Mouse (Mus musculus) left cerebral cortex, postnatal 4 days (tissue): Measurements from ENCODE around the gene Washc1. TPM values are rescaled to one million over a fixed set of nuclear protein-coding genes. Genes with fewer than 3 reads are reported as not detected.
"Not testable (repeated sequence)": the region's sequence is repeated elsewhere in the genome, so short reads cannot be mapped to it uniquely, and the experiment has no call there.

Experiments used
- DNase-seq: peaks from one replicate; pipeline ENCODE4 v3.0.0-alpha.2; 2022
- intact Hi-C: fragments of 180-260 bp; cut with DNase I; formaldehyde crosslinking; loops from one replicate; pipeline ENCODE4 v1.15.1; 2025
- total RNA-seq, 2 experiments: library from RNA; stranded (reverse); gene quantifications; 2 replicates each; pipeline ENCODE4 v1.2.3; 2021

The Washc1 gene
- total RNA-seq, 2 experiments from 2014 or later = 58.2 to 60.3 TPM

GRCm38 (mm10) chr17:66108198-66108597 is 3.1 kb upstream of the Washc1 start:
- DNase-seq = no peak
- intact Hi-C loops = loop anchor here (10.0 kb wide), 1 partner anchor 243 kb away; no protein-coding TSS in a partner anchor

DNA sequence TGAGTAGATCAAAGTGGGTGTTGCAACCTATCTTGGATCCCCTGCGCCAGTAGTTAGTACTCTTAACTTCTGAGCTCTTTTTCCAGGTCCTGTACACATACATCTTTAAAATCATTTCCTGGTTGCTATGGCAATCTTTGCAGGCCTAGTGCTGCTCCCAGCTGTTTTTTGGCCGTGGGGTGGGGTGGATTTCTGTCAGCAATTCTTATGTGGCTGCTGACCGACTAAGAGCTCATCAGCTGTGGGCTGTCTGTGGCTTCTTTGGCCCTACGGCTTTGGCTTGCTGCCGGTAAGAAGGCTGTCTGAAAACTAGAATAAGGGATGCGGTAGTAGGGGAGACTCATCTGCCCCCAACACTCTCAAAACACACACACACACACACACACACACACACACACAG is 599 bp upstream of the Washc1 start:
- intact Hi-C loops = no loop called here
- no peak for DNase-seq

DNA sequence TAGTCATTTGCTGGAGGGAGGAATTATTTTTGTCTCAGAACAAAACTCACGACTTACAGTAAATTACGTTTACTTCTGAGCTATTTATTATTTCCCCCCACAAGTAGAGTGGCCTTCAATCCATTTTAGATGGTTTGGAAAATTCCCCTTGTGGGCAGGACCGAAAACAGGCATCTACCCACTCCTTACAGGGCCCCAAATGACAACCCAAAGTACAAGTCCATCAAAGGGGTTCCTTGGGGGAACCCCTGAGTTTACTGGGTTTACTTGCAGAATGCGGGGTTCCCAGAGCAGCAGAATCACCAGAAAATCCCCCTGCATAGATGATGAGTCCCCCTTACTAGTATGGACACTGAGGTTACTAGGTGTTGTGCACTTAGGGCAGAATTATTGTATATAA is 821 bp downstream of the Washc1 start:
- no peak for DNase-seq
- intact Hi-C loops = no loop called here

- peak; percentile 47 for DNase-seq
- intact Hi-C loops = no loop called here
Measured at GRCm38 (mm10) chr17:66118991-66119390, 7.6 kb downstream of the Washc1 start.

- intact Hi-C loops = no loop called here
- no peak for DNase-seq
Measured at GRCm38 (mm10) chr17:66120701-66121100, 9.4 kb downstream of the Washc1 start.

DNA sequence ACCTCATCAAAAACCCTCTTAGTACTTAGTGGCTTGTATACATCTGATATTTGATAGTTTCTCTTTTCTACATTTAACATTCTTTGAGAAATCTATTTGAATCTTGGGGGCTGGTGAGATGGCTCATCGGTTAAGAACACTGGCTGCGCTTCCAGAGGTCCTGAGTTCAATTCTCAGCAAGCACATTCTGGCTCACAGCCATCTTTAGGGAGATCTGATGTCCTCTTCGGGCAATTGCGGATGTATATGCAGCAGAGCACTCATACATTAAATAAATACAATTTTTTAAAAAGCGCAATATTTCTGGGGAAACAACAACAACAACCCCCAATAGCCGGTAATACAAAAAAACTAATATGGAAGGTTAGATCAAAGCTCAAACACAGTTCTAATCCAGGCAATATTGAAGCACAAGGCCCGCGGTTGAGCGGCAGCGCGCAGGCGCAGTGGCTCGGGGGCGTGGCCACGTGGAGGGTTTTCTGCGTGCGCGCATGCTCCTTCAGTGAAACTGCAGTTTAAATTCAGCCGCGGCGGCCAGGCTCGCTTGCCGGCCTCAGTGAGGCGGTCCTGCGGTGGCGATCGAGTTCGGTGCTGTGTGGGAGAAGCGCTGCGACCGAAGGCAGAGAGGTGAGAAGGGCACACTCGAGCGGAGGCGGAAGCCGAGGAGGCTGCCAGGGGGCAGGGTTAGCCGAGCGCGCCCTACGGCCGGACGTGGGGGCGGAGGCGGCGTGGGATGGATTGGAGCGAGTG is 11.9 kb downstream of the Washc1 start, which contains the start of gene Ddx11:
Gene Ddx11 (plus strand): TSS at position 455 of the 750 bp plus-strand sequence.
- DNase-seq = peak; percentile 96
- intact Hi-C loops = no loop called here

DNA sequence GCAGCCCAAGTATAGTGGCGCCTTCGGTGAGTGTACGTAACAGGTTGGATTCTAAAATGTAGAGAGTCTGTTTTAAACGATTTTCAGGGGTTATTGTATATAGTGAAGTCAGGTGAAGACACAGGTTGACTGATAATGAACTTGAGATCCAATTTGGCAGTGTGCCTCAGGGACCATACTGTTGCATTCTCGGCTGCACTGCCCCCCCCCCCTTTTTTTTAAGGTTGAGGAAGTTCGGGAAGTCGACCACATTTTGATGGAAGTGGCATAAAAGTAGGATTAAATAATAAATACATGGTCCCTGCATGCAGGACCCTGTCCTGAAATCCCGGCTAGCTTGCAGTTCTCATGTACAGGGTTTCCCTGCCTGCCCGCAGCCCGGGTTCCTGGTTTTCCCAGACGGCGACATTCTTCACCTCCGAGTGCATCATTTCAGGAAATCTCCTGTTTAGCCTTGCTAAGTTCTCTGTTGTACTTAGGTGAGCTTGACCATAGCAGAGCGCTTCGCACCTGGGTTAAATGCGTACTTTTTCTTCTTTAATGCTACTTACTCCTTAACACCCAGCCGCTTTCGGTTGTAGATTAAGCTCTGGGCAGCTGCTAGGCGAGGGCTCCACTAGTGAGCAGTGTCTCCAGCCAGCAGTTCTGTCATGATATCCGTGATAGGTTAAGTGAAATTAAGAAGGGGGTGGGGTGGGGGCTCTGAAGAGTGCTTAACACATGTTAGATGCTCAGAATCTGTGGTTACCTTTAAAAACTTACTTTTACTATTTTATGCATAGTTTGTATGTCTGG is 12.7 kb downstream of the Washc1 start:
- DNase-seq = no peak
- intact Hi-C loops = no loop called here

GRCm38 (mm10) chr17:66125211-66125610 is 13.9 kb downstream of the Washc1 start:
- intact Hi-C loops = no loop called here
- DNase-seq = no peak

DNA sequence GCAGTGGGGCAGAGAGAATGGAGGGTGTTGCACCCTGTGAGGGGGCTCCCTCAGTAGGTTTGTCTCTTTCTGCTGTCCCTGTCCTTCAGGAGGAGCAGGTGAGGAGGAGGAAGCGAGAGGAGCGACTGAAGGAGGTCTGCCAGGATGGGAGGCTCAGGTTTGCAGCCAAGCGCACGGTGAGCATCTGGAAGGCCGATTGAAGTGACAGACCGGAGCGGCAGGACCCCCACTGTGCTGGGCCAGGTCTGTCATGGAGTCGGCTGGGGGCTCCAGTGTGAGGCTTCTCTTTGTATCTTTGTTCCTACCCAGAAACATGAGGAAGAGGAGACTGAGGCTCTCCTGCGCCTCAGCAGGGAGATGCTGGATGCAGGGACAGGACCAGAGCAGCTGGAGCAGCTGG is 19.0 kb downstream of the Washc1 start:
- peak; percentile 31 for DNase-seq
- intact Hi-C loops = no loop called here

GRCm38 (mm10) chr17:66131212-66131611 is 19.9 kb downstream of the Washc1 start:
- no peak for DNase-seq
- intact Hi-C loops = no loop called here

DNA sequence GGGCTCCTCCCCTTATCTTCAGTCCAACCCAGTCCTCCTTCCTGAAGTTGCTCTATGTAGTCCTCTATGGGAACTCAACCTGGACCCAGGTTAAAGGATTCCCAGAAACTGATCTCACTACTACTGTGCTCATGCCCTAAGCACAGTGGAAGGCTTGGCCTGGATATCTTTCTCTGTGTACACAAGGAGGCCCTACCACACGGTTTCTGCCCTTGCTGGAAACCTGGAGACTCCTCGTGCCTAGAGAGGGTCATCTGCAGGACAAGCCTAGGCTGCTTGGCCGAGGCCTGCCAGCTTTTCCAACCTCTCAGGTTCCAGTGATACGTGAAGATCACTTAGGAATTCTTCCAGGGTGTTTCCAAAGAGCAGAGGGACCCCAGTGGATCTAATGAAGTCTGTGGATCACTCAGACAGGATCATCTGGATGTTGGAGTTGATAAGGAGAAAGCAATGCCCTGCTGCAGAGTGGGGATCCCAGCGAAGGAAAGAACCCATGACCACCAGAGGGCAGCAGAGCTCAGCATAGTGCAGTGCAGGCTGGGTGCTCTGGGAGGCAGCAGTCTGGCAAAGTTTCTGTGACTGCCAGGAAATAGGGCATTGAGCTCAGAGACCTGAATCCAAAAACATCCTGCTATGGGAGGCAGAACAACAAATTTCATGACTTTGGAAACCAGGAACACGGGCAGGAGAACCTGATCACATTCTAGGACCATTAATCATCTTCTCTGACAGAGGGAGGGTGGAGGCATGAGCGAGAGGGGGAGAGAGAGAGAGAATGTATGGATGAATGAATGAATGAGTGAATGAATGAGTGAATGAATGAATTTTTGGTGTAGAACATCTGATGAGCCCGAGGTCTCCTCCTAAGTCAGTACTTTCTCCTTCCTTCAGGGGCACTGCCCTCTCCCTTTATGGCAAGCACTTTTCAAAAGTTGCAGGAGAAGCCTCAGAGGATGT is 41.6 kb downstream of the Washc1 start:
- DNase-seq = not testable (repeated sequence)
- intact Hi-C loops = loop anchor here (10.0 kb wide), 1 partner anchor 342 kb away; no protein-coding TSS in a partner anchor

DNA sequence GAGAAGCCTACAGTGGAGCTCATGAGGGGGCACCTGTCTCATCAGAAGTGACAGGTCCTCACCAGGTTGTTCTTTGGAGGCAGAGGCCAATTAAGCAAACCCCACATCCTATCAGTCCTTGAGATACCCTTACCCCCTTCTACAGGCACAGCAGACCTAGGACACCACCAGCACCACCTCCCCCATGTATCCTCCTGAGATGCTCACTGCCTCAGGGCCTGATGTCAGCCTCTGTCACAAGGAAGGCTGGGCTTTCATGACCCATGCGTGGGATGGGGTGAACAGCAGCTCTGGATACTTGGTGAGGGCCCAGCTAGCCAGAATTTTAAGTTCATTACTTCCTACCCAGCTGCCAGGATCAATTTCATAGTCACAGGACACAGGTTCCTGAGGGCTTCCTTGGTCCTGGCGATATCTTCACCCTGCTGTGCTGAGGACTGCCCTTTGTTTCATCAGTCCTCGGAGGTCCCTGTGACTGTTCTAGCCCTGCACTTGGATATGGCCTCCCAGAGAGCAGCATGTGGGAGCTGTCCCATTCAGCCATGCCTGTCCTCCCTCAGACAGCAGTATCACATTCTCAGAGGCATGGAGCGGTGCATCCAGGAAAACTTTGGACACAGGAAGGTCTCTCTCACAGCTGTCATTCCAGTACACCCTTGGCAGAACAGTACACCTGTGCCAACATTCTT is 42.5 kb downstream of the Washc1 start:
- not testable (repeated sequence) for DNase-seq
- intact Hi-C loops = loop anchor here (10.0 kb wide), 1 partner anchor 341 kb away; no protein-coding TSS in a partner anchor

DNA sequence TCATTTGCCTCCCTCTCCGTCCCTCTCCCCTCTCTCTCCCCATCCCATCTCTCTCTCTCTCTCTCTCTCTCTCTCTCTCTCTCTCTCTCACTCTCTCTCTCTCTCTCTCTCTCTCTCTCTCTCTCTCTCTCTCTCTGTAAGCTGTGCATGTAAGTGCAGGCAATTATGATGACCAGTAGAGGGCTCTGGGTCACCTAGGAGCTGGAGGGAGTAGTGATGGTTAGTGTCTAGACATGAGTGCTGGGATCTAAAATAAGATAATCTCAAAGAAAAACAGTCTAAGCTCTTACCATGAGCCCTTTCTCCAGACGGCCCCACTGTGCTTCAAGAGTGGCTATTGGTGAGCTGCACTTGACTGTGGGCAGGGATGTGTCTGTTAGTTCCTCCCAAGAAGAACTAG is 43.5 kb downstream of the Washc1 start:
- intact Hi-C loops = loop anchor here (5.0 to 10.0 kb wide), 2 partner anchors 67 to 340 kb away; no protein-coding TSS in a partner anchor
- no peak for DNase-seq

DNA sequence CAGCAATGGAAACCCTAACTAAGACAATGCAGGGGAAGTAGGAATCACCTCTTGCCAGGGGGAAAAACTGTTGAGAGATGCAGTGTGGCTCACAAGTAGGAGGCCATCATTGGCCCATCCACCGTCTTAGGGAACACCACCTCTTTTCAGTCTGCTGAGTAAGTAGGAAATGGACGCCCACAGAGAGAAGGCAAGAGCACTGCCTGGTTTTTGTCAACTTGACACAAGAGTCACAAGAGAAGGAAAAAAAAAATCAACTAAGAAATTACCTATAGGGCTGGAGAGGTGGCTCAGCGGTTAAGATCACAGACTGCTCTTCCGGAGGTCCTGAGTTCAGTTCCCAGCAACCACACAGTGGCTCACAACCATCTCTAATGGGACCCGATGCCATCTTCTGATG is 46.9 kb downstream of the Washc1 start:
- no peak for DNase-seq
- intact Hi-C loops = loop anchor here (5.0 to 10.0 kb wide), 2 partner anchors 64 to 337 kb away; no protein-coding TSS in a partner anchor

GRCm38 (mm10) chr17:66167141-66167540 is 55.8 kb downstream of the Washc1 start:
- not testable (repeated sequence) for DNase-seq

More at GRCm38 (mm10) chr17:66167141-66167540, 55.8 kb downstream of the Washc1 start:
- intact Hi-C loops = not testable (repeated sequence)

Other genes starting within 250 kb of the Washc1 start
- 10 to 100 TPM; 37.6 to 38.2 TPM for gene Ralbp1, start 225.7 kb upstream of the Washc1 start, total RNA-seq
- gene Twsg1, start 160.3 kb upstream of the Washc1 start, total RNA-seq = 10 to 100 TPM; 35.5 to 38.3 TPM
- 100 to 1,000 TPM; 146 to 153 TPM for gene Ankrd12, start 34.5 kb upstream of the Washc1 start, total RNA-seq
- 100 to 1,000 TPM; 200 to 211 TPM for gene Ndufv2, start 10.0 kb upstream of the Washc1 start, total RNA-seq
- gene Ddx11, start 12.0 kb downstream of the Washc1 start, total RNA-seq = 1 to 10 TPM; 6.1 to 6.5 TPM